Mouse (Mus musculus): ENCODE results near the gene Itgb4.

- TF ChIP-seq EP300 (IDR thresholded peaks at IDR 0.05; ENCODE audit: low read depth) (no peak), CTCF (IDR thresholded peaks at IDR 0.05; ENCODE audit: low read depth) (no peak)
Observed at GRCm38 (mm10) chr11:115989686-115990085, 15.2 kb downstream of the Itgb4 start.

All from liver, embryonic 14.5 days (tissue).